Mouse (Mus musculus) erythroblast, embryonic 14.5 days (primary cell): Measurements from ENCODE around the gene Grm1.

Experiments
- GATA1 ChIP-seq: IDR thresholded peaks from 2 replicates; pipeline ENCODE4 v1.6.1; 2012; ENCODE audit warnings: low read length, inconsistent platforms, mixed read lengths
- TAL1 ChIP-seq: IDR thresholded peaks from 3 replicates; pipeline ENCODE4 v1.6.1; 2012; ENCODE audit warnings: low read length, inconsistent platforms, mixed read lengths

DNA sequence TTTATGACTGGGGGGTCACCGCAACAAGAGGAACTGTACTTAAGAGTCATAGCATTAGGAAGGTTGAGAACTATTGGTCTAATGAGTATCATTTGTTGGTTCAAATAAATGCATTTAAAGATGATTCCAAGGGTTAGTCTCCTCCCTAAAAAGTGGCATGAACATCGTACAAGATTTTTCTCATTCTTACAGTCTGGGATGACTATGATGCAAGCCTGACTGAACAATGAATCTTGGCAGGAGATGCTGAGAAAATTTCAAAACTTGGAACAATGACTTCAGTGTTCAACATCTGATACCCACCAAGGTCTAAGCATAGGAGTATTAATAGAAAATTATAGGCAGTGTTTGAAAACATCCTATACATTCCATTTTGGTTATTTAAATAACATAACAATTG is 264.1 kb downstream of the Grm1 start:
- TF ChIP-seq GATA1 (no peak), TAL1 (no peak)
